Mouse (Mus musculus): ENCODE data around the gene Bpifb6. TPM values are rescaled to one million over a fixed set of nuclear protein-coding genes. Genes with fewer than 3 reads are reported as not detected.

Bpifb6 gene
- polyA plus RNA-seq, 1 experiment from 2014 or later = not detected

Other genes starting within 250 kb of the Bpifb6 start
- gene Dnmt3c, start 203.7 kb upstream of the Bpifb6 start, polyA plus RNA-seq (2015; fragmentation: Nextera tagmentation; extraction: Ambion mirVana) = 0.06 and 0.10 TPM in 2 replicates
- 225 and 238 TPM in 2 replicates for gene Mapre1, start 159.1 kb upstream of the Bpifb6 start, polyA plus RNA-seq (2015; fragmentation: Nextera tagmentation; extraction: Ambion mirVana)
- 0.15 and 0.18 TPM in 2 replicates for gene Efcab8, start 120.5 kb upstream of the Bpifb6 start, polyA plus RNA-seq (2015; fragmentation: Nextera tagmentation; extraction: Ambion mirVana)
- gene Sun5, start 29.3 kb upstream of the Bpifb6 start, polyA plus RNA-seq (2015; fragmentation: Nextera tagmentation; extraction: Ambion mirVana) = not detected in 2 replicates
- not detected in 2 replicates for gene Bpifb2, start 25.3 kb upstream of the Bpifb6 start, polyA plus RNA-seq (2015; fragmentation: Nextera tagmentation; extraction: Ambion mirVana)
- not detected in 2 replicates for gene Bpifb3, start 17.8 kb downstream of the Bpifb6 start, polyA plus RNA-seq (2015; fragmentation: Nextera tagmentation; extraction: Ambion mirVana)
- gene Bpifb4, start 37.8 kb downstream of the Bpifb6 start, polyA plus RNA-seq (2015; fragmentation: Nextera tagmentation; extraction: Ambion mirVana) = not detected in 2 replicates
- 0.08 TPM in 1 of 2 replicates, not detected in the other for gene Bpifa6, start 74.6 kb downstream of the Bpifb6 start, polyA plus RNA-seq (2015; fragmentation: Nextera tagmentation; extraction: Ambion mirVana)
- not detected in 2 replicates for gene Bpifa2, start 107.9 kb downstream of the Bpifb6 start, polyA plus RNA-seq (2015; fragmentation: Nextera tagmentation; extraction: Ambion mirVana)
- not detected in 2 replicates for gene Bpifa3, start 229.9 kb downstream of the Bpifb6 start, polyA plus RNA-seq (2015; fragmentation: Nextera tagmentation; extraction: Ambion mirVana)
- gene Bpifa1, start 242.5 kb downstream of the Bpifb6 start, polyA plus RNA-seq (2015; fragmentation: Nextera tagmentation; extraction: Ambion mirVana) = not detected in 2 replicates